Mouse (Mus musculus): ENCODE measurements around the gene Dop1b.

DNA sequence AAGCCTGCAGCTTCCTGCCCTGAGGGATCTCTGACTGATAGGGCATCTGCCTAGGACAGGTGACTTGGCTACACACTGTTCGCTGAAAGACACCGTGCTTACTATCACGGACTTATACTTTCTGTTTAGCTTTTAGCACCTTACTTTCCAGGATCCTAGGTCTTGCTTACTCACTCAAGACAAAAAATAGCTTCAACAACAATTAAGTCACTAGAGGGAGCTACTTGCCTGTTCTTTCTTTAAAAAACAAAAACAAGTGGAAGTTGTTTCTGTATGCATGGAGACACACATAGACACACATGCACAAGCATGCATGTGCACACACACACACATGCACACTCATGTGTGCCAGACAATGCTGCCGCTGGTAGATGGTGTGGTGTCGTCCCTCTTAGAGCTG is 24.8 kb upstream of the Dop1b start:
- TF ChIP-seq ZC3H11A (IDR thresholded peaks at IDR 0.05; ENCODE audit: low read depth, low read length): no peak
- no peak for TF ChIP-seq NELFE (IDR thresholded peaks at IDR 0.05; ENCODE audit: low read depth, low read length)
- TF ChIP-seq CTCF (conservative IDR thresholded peaks at IDR 0.05 in 1 of 2, IDR thresholded peaks at IDR 0.05 in 1 of 2; ENCODE audit: low read depth in 2 of 2, low read length in 2 of 2): peak; percentile 8 to 70; a peak in 2 of 4 replicates
- TF ChIP-seq POLR2AphosphoS2 (IDR thresholded peaks at IDR 0.05; ENCODE audit: low read depth, low read length): no peak
- TF ChIP-seq MAX (IDR thresholded peaks at IDR 0.05; ENCODE audit: low read length): 0 out of 2 replicates have a peak, but pooled peaks have one; percentile 36
- no peak for TF ChIP-seq CHD2 (IDR thresholded peaks at IDR 0.05; ENCODE audit: low read length)
- no peak for TF ChIP-seq USF1 (IDR thresholded peaks at IDR 0.05; ENCODE audit: low read depth, low read length)
